Mouse (Mus musculus) spleen, adult 2 months (tissue): ENCODE results near the gene 5430419D17Rik.

Experiments
- CTCF ChIP-seq: fragments of 200-500 bp; IDR thresholded peaks from 2 replicates; pipeline ENCODE4 v1.5.1; 2011; ENCODE audit warnings: mild to moderate bottlenecking, inconsistent platforms; ENCODE audit not compliant: insufficient read depth, insufficient read length, insufficient replicate concordance; ENCODE audit errors: extremely low read depth
- POLR2A ChIP-seq: fragments of 200-500 bp; IDR thresholded peaks from 2 replicates; pipeline ENCODE4 v1.6.1; 2011; ENCODE audit warnings: low read depth, low read length, inconsistent platforms

DNA sequence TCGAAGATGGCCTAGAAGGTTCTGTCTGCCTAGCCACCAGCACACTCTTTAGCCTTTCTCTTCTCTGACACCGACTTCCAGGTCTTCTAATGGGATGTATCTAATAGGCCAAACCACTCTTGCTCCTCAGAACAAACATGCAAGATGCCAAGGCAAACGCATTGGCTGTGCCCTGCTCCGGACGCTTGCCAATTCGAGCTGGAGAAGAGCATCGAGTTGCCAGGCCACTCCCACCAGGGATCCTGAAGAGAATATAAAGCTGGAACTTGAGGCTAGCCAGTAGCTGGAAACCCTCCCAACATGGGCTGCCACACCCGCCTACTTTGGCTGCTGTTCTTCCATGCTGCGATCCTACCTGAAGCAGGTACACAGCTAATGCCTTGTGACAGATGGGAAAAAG, at the start of gene 5430419D17Rik:
- TF ChIP-seq CTCF = no peak
- TF ChIP-seq POLR2A = no peak
